Mouse (Mus musculus) thymus, postnatal 4 days (tissue): Measurements from ENCODE around the gene Nipsnap2.
"Not testable (repeated sequence)": the region's sequence is repeated elsewhere in the genome, so short reads cannot be mapped to it uniquely, and the experiment has no call there.

ENCODE experiments used
- DNase-seq: peaks from one replicate; pipeline ENCODE4 v3.0.0; 2021

Gene Nipsnap2

GRCm38 (mm10) chr5:129761865-129762540 lies 37.1 kb downstream of the Nipsnap2 start:
- no peak for DNase-seq

GRCm38 (mm10) chr5:129770443-129771355 lies 45.8 kb downstream of the Nipsnap2 start:
- DNase-seq, result no peak

GRCm38 (mm10) chr5:129772433-129772832 lies 47.6 kb downstream of the Nipsnap2 start:
- DNase-seq, result no peak

GRCm38 (mm10) chr5:129773330-129773729 lies 48.5 kb downstream of the Nipsnap2 start:
- DNase-seq, result not testable (repeated sequence)

- DNase-seq, result no peak
Observed at GRCm38 (mm10) chr5:129774661-129775060, 49.8 kb downstream of the Nipsnap2 start.

- no peak for DNase-seq
Observed at GRCm38 (mm10) chr5:129778348-129778995, 53.6 kb downstream of the Nipsnap2 start.

- DNase-seq, result peak; percentile 77
Observed at GRCm38 (mm10) chr5:129778996-129779716, 54.3 kb downstream of the Nipsnap2 start.

GRCm38 (mm10) chr5:129780131-129780530 lies 55.3 kb downstream of the Nipsnap2 start:
- no peak for DNase-seq

- DNase-seq, result peak; percentile 26
Observed at GRCm38 (mm10) chr5:129782211-129782610, 57.3 kb downstream of the Nipsnap2 start.

GRCm38 (mm10) chr5:129785235-129785870 lies 60.5 kb downstream of the Nipsnap2 start:
- DNase-seq, result no peak

- DNase-seq, result no peak
Observed at GRCm38 (mm10) chr5:129786161-129786560, 61.3 kb downstream of the Nipsnap2 start.

- peak; percentile 96 for DNase-seq
Observed at GRCm38 (mm10) chr5:129786818-129787790, 62.2 kb downstream of the Nipsnap2 start, which contains the start of gene Psph. Psph (minus strand) TSS chr5:129787449.

- no peak for DNase-seq
Observed at GRCm38 (mm10) chr5:129787818-129788593, 63.1 kb downstream of the Nipsnap2 start.

- DNase-seq, result not testable (repeated sequence)
Observed at GRCm38 (mm10) chr5:129790591-129790990, 65.7 kb downstream of the Nipsnap2 start.
